Mouse (Mus musculus) frontal cortex, postnatal 14 days (tissue): Measurements from ENCODE around the gene Gm10354.
"Not testable (repeated sequence)": the region's sequence is repeated elsewhere in the genome, so short reads cannot be mapped to it uniquely, and the experiment has no call there.

Source experiments
- DNase-seq, 2 experiments: peaks; one replicate each; pipeline ENCODE4 v3.0.0; 2022; ENCODE audit warnings: low spot score in 2 of 2

Gm10354 gene

GRCm38 (mm10) chr5:14955928-14956706 is 22.6 kb downstream of the Gm10354 start:
- not testable (repeated sequence) for DNase-seq

DNA sequence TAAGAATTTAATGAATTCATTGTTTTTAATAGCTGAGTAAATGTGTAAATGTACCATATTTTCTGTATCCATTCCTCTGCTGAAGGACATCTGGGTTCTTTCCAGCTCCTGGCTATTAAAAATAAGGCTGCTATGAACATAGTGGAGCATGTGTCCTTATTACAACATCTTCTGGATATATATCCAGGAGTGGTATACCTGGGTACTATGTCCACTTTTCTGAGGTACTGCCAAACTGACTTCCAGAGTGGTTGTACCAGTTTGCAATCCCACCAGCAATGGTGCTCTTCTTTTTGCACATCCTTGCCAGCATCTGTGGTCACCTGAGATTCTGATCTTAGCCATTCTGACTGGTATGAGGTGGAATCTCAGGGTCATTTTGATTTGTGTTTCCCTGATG is 25.1 kb downstream of the Gm10354 start:
- DNase-seq = not testable (repeated sequence)

DNA sequence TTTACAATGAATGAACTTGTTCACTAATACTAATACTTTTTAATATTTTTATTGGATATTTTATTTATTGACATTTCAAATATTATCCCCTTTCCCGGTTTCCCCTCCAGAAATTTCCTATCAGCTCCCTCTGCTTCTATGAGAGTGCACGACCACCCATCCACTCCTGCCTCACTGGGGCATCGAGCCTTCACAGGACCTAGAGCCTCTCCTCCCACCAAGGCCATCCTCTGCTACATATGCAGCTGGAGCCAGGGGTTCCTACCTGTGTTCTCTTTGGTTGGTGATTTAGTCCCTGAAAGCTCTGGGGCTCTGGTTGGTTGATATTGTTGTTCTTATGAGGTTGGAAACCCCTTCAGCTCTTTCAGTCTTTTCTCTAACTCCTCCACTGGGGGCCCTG is 26.0 kb downstream of the Gm10354 start:
- DNase-seq = not testable (repeated sequence)

DNA sequence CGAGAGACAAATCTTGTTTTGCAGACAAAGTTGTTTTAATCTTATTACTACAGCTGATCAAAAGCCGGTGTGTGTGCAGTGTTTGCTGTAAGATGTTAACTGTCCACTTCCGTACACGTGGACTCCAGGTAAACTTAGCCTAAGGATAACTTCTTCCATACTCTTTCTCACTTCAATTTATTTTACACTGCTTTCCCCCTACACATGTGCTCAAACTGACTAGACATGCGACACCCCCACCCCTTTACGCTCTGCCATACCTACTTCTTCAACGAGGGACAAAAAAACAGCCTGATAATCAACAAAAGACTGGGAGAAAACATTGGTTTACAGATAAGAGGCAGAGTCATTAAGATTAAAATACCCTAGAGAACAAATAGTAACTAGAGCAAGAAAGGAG is 26.9 kb downstream of the Gm10354 start:
- DNase-seq = not testable (repeated sequence)

- peak in 1 of 2 experiments; percentile 5 for DNase-seq
Observed at GRCm38 (mm10) chr5:14947482-14948198, 31.1 kb downstream of the Gm10354 start.

- DNase-seq = not testable (repeated sequence)
Observed at GRCm38 (mm10) chr5:14945524-14945923, 33.2 kb downstream of the Gm10354 start.

GRCm38 (mm10) chr5:14941043-14941442 is 37.7 kb downstream of the Gm10354 start:
- DNase-seq = not testable (repeated sequence)

GRCm38 (mm10) chr5:14938329-14938728 is 40.4 kb downstream of the Gm10354 start, which contains the start of gene Speer4e:
Gene Speer4e (minus strand): TSS chr5:14938429.
- not testable (repeated sequence) for DNase-seq

- not testable (repeated sequence) for DNase-seq
Observed at GRCm38 (mm10) chr5:14933721-14934120, 45.0 kb downstream of the Gm10354 start.

- DNase-seq = not testable (repeated sequence)
Observed at GRCm38 (mm10) chr5:14927047-14927446, 51.7 kb downstream of the Gm10354 start.
